Mouse (Mus musculus) hindbrain, embryonic 12.5 days (tissue): ENCODE data around the gene Myh6. TPM values are rescaled to one million over a fixed set of nuclear protein-coding genes. Genes with fewer than 3 reads are reported as not detected.

ENCODE experiments used
- microRNA counts: library from miRNA; unstranded; fragments of <30 nt; microRNA quantifications from one replicate; lab custom pipeline; 2017
- microRNA-seq: library from miRNA; unstranded; fragments of <30 nt; microRNA quantifications from one replicate; pipeline ENCODE4, GENCODE M21; 2017
- polyA plus RNA-seq: library from polyadenylated mRNA; unstranded; fragments of >200 nt; fragmentation: Nextera tagmentation; extraction: Ambion mirVana; gene quantifications from 2 replicates; pipeline ENCODE4 v1.2.1, GENCODE M21; 2016

The Myh6 gene
- polyA plus RNA-seq, 1 experiment from 2014 or later = 1.4 TPM

MicroRNAs encoded within 50 kb of the gene (microRNA counts, 519-probe panel; counts per million panel counts)
- 470 counts per million, percentile 58 among the panel's probes with 10 or more counts for microRNA mmu-miR-208a (lab: Ali Mortazavi, UCI)
- microRNA mmu-miR-208b (lab: Ali Mortazavi, UCI) = 470 counts per million, percentile 58 among the panel's probes with 10 or more counts

Small RNAs within 50 kb of the gene (microRNA-seq; reads per million reads assigned to microRNA genes)
- gene Mir208a (4.3 reads per million, percentile 9 among the genes with 10 or more reads in this experiment), gene Mir208b (33.9 reads per million, percentile 34 among the genes with 10 or more reads in this experiment)

Other genes starting within 250 kb of the Myh6 start
- 3.9 and 5.7 TPM in 2 replicates for gene Slc7a8, start 185.0 kb downstream of the Myh6 start, polyA plus RNA-seq
- not detected in 2 replicates for gene Rnf212b, start 152.8 kb downstream of the Myh6 start, polyA plus RNA-seq
- 11.0 and 14.0 TPM in 2 replicates for gene Homez, start 96.0 kb downstream of the Myh6 start, polyA plus RNA-seq
- 0.48 and 1.5 TPM in 2 replicates for gene Ppp1r3e, start 89.4 kb downstream of the Myh6 start, polyA plus RNA-seq
- 3.6 and 3.7 TPM in 2 replicates for gene Bcl2l2, start 83.5 kb downstream of the Myh6 start, polyA plus RNA-seq
- 0.32 TPM in 1 of 2 replicates, not detected in the other for gene Gm20521, start 83.5 kb downstream of the Myh6 start, polyA plus RNA-seq
- gene Pabpn1, start 74.4 kb downstream of the Myh6 start, polyA plus RNA-seq = 200 and 201 TPM in 2 replicates
- gene Slc22a17, start 53.8 kb downstream of the Myh6 start, polyA plus RNA-seq = 135 and 137 TPM in 2 replicates
- 28.4 and 32.9 TPM in 2 replicates for gene Efs, start 40.8 kb downstream of the Myh6 start, polyA plus RNA-seq
- gene Il25, start 34.2 kb downstream of the Myh6 start, polyA plus RNA-seq = not detected in 2 replicates
- 5.2 and 6.3 TPM in 2 replicates for gene Cmtm5, start 30.7 kb downstream of the Myh6 start, polyA plus RNA-seq
- gene Gm17428, start 10.0 kb upstream of the Myh6 start, polyA plus RNA-seq = not detected in 2 replicates
- 4.9 and 9.1 TPM in 2 replicates for gene Myh7, start 27.7 kb upstream of the Myh6 start, polyA plus RNA-seq
- gene Ngdn, start 48.5 kb upstream of the Myh6 start, polyA plus RNA-seq = 63.2 and 63.4 TPM in 2 replicates
- gene Zfhx2, start 125.4 kb upstream of the Myh6 start, polyA plus RNA-seq = 30.9 and 33.1 TPM in 2 replicates
- 27.3 and 27.7 TPM in 2 replicates for gene Thtpa, start 127.9 kb upstream of the Myh6 start, polyA plus RNA-seq
- gene Ap1g2, start 139.7 kb upstream of the Myh6 start, polyA plus RNA-seq = 9.4 and 10.1 TPM in 2 replicates
- 10.5 and 11.5 TPM in 2 replicates for gene Jph4, start 150.0 kb upstream of the Myh6 start, polyA plus RNA-seq